Comparison of ENCODE assay signal across 8 mouse cellular contexts in the genomic region with DNA sequence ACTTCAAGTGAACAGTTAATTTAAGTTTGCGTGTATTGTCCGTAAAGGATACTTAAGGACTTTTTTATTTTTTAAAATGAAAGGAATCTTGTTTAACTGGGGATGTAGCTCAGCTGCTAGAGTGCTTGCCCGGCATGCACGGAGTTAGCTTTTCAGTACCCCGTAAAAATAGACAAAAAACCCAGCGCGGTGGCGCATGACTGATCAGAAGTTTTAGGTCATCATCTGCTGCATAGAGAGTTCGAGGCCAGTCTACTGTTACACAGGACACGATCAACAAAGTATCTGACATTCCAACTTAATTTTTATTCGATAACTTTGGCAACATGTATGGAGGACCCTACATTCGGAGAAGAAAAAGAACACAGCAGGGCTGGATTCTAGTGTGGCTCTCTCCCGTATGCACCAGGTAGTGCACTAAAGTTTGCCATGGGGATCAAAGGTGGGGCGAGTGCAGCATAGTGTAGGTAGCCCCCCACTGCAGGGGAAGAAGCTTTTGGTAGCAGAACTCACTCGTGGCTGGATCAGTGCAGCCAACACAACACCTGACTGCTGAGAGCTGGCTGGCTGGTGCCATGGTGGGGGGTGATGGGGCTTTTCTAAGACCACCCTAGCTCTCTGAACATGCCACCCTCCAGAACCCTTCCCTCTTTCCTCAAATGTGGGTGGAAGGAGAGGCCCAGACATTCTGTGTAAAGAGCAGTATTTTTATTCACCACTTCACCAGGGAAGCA. TPM values are rescaled to one million over a fixed set of nuclear protein-coding genes. Genes with fewer than 3 reads are reported as not detected.
DNase-seq lines count a peak whose midpoint lies in the region; ATAC-seq and TF ChIP-seq lines count a peak whose summit lies in the region.

No protein-coding gene starts in this region.

- H3K4me2 ChIP-seq in forebrain, postnatal 0 days (ENCODE audit: low read depth), result peak overlapping the region; percentile 55
- H3K4me2 ChIP-seq in liver, embryonic 11.5 days, result peak overlapping the region; percentile 85
- peak overlapping the region; percentile 59 for H3K4me2 ChIP-seq in stomach, embryonic 16.5 days (ENCODE audit: low read depth, low read length)

- H3K9me3 ChIP-seq in ES-Bruce4 (replicated peaks; ENCODE audit: control insufficient read depth, insufficient read depth, low read length, poor library complexity, severe bottlenecking), result no peaks in the 10 kb centered on the region
- H3K9me3 ChIP-seq in forebrain, postnatal 0 days (ENCODE audit: low read length), result no peaks in the 10 kb centered on the region
- no peaks in the 10 kb centered on the region for H3K9me3 ChIP-seq in liver, embryonic 11.5 days (ENCODE audit: control insufficient read depth, low read length)
- no peaks in the 10 kb centered on the region for H3K9me3 ChIP-seq in stomach, embryonic 16.5 days (replicated peaks; ENCODE audit: control insufficient read depth, low read length)

- no peak for TF ChIP-seq EP300 in ES-Bruce4 (IDR thresholded peaks at IDR 0.05; ENCODE audit: insufficient read depth, low read depth, low read length)

- no peak for DNase-seq in gastrocnemius, adult 2 months
- no peak for DNase-seq in gastrocnemius, postnatal 14 days
- no peak for DNase-seq in forebrain, postnatal 0 days
- DNase-seq in liver, embryonic 11.5 days (ENCODE audit: low spot score), result no peak
- DNase-seq in spleen, adult 18-20 months, result no peak
- DNase-seq in ovary, postnatal 14 days (ENCODE audit: low spot score), result no peak

- ATAC-seq in forebrain, postnatal 0 days, result peak; percentile 13
- no peak; the same call in 1 of the 2 replicates for ATAC-seq in liver, embryonic 11.5 days (replicated peaks; ENCODE audit: low FRiP score)
- no peak for ATAC-seq in stomach, embryonic 16.5 days (ENCODE audit: insufficient read depth, low FRiP score)

- no peak for TF ChIP-seq CTCF in gastrocnemius, adult 2 months (IDR thresholded peaks at IDR 0.05)
- TF ChIP-seq CTCF in ES-Bruce4 (IDR thresholded peaks at IDR 0.05; ENCODE audit: low read depth, low read length), result no peak
- TF ChIP-seq CTCF in forebrain, postnatal 0 days (IDR thresholded peaks at IDR 0.05; ENCODE audit: low read depth), result no peak

- peaks cover 9% of the 10 kb centered on the region for H3K36me3 ChIP-seq in ES-Bruce4 (ENCODE audit: control insufficient read depth, insufficient read depth, low read length, poor library complexity, severe bottlenecking)
- peaks cover 28% of the 10 kb centered on the region for H3K36me3 ChIP-seq in forebrain, postnatal 0 days (ENCODE audit: insufficient read depth)
- peaks cover 6% of the 10 kb centered on the region; the same call in 1 of the 2 replicates for H3K36me3 ChIP-seq in liver, embryonic 11.5 days (ENCODE audit: control insufficient read depth, insufficient read depth, low read length)
- H3K36me3 ChIP-seq in stomach, embryonic 16.5 days (ENCODE audit: control insufficient read depth, insufficient read depth, low read length), result no peaks in the 10 kb centered on the region

- intact Hi-C loops in gastrocnemius, adult 2 months (cut with DNase I), result loop anchor here (2.0 kb wide), 1 partner anchor 91 kb away; a partner anchor contains a TSS
- intact Hi-C loops in gastrocnemius, postnatal 14 days (cut with DNase I; ENCODE audit: low total_unique reads), result no loop called here

- peak overlapping the region; percentile 74 for H3K4me3 ChIP-seq in gastrocnemius, adult 2 months
- peak overlapping the region; percentile 94 for H3K4me3 ChIP-seq in ES-Bruce4 (ENCODE audit: low read depth, low read length)
- peak overlapping the region; percentile 60 for H3K4me3 ChIP-seq in forebrain, postnatal 0 days (ENCODE audit: low read depth, low read length)
- H3K4me3 ChIP-seq in liver, embryonic 11.5 days (ENCODE audit: low read depth, low read length), result peak overlapping the region; percentile 67
- H3K4me3 ChIP-seq in stomach, embryonic 16.5 days (replicated peaks; ENCODE audit: low read length), result peak overlapping the region; percentile 66

- peak overlapping the region; percentile 39 for H3K9ac ChIP-seq in ES-Bruce4 (ENCODE audit: low read depth, poor library complexity, severe bottlenecking)
- H3K9ac ChIP-seq in forebrain, postnatal 0 days, result peak overlapping the region; percentile 61
- peak overlapping the region; percentile 66 for H3K9ac ChIP-seq in liver, embryonic 11.5 days (ENCODE audit: low read depth, low read length)
- H3K9ac ChIP-seq in stomach, embryonic 16.5 days (ENCODE audit: low read length), result peak overlapping the region; percentile 76

- H3K4me1 ChIP-seq in ES-Bruce4 (ENCODE audit: control insufficient read depth, insufficient read depth, low read length), result no peaks in the 10 kb centered on the region
- H3K4me1 ChIP-seq in forebrain, postnatal 0 days (ENCODE audit: insufficient read depth), result peaks cover 9% of the 10 kb centered on the region
- peaks cover 11% of the 10 kb centered on the region for H3K4me1 ChIP-seq in liver, embryonic 11.5 days (replicated peaks; ENCODE audit: control insufficient read depth, insufficient read depth, low read length)
- peaks cover 10% of the 10 kb centered on the region for H3K4me1 ChIP-seq in stomach, embryonic 16.5 days (ENCODE audit: control insufficient read depth, insufficient read depth, low read length)

- no peaks in the 10 kb centered on the region for H3K27me3 ChIP-seq in ES-Bruce4 (ENCODE audit: control insufficient read depth, insufficient read depth, low read length, poor library complexity, severe bottlenecking)
- no peaks in the 10 kb centered on the region for H3K27me3 ChIP-seq in forebrain, postnatal 0 days (ENCODE audit: insufficient read depth, low read length)
- no peaks in the 10 kb centered on the region for H3K27me3 ChIP-seq in liver, embryonic 11.5 days (replicated peaks; ENCODE audit: control insufficient read depth, insufficient read depth, low read length)
- H3K27me3 ChIP-seq in stomach, embryonic 16.5 days (ENCODE audit: control insufficient read depth, insufficient read depth, low read length), result no peaks in the 10 kb centered on the region

- 28% methylated on average over 15 of the region's 15 CpGs for WGBS in forebrain, postnatal 0 days
- WGBS in liver, embryonic 11.5 days, result 34% methylated on average over 15 of the region's 15 CpGs
- WGBS in stomach, embryonic 16.5 days, result 24% methylated on average over 15 of the region's 15 CpGs

- peak overlapping the region; percentile 84 for H3K27ac ChIP-seq in gastrocnemius, adult 2 months
- H3K27ac ChIP-seq in ES-Bruce4 (ENCODE audit: insufficient read depth, low read length), result no peak overlapping the region
- H3K27ac ChIP-seq in forebrain, postnatal 0 days (ENCODE audit: low read depth, low read length), result peak overlapping the region; percentile 78
- peak overlapping the region; percentile 20; the same call in 1 of the 2 replicates for H3K27ac ChIP-seq in liver, embryonic 11.5 days (ENCODE audit: low read depth, low read length)
- H3K27ac ChIP-seq in stomach, embryonic 16.5 days (ENCODE audit: low read length), result peak overlapping the region; percentile 90

- TF ChIP-seq POLR2A in ES-Bruce4 (IDR thresholded peaks at IDR 0.05; ENCODE audit: insufficient read depth, low read length), result no peak

RNA-seq across cellular contexts. Expression of a gene that starts 0.6 kb away (rescaled TPM):
- total RNA-seq in gastrocnemius, adult 2 months (2021), result 1 to 10 TPM; 2.9 to 3.7 TPM
- total RNA-seq in gastrocnemius, postnatal 14 days (2021), result 1 to 10 TPM; 3.7 to 4.1 TPM
- polyA plus RNA-seq in ES-Bruce4 (2011; ENCODE audit: insufficient read depth, insufficient read length, low read depth, missing spikeins), result 35.9 and 39.3 TPM in 2 replicates
- total RNA-seq in forebrain, postnatal 0 days (2014; rRNA removed), result 48.4 and 54.0 TPM in 2 replicates
- polyA plus RNA-seq in forebrain, postnatal 0 days (2015; fragmentation: Nextera tagmentation; extraction: Ambion mirVana), result 38.6 and 41.2 TPM in 2 replicates
- 42.8 and 44.0 TPM in 2 replicates for polyA plus RNA-seq in liver, embryonic 11.5 days (2014; fragmentation: Nextera tagmentation; extraction: Ambion mirVana)
- polyA plus RNA-seq in stomach, embryonic 16.5 days (2015; fragmentation: Nextera tagmentation; extraction: Ambion mirVana), result 25.2 and 29.1 TPM in 2 replicates

RNA-seq across cellular contexts. Expression of a gene that starts 3.2 kb away (rescaled TPM):
- total RNA-seq in gastrocnemius, adult 2 months (2021), result 1 to 10 TPM; 3.6 to 4.0 TPM
- 1 to 10 TPM; 1.7 to 4.5 TPM for total RNA-seq in gastrocnemius, postnatal 14 days (2021)
- 5.2 and 6.0 TPM in 2 replicates for polyA plus RNA-seq in ES-Bruce4 (2011; ENCODE audit: insufficient read depth, insufficient read length, low read depth, missing spikeins)
- 8.6 and 13.5 TPM in 2 replicates for total RNA-seq in forebrain, postnatal 0 days (2014; rRNA removed)
- 10.9 and 13.9 TPM in 2 replicates for polyA plus RNA-seq in forebrain, postnatal 0 days (2015; fragmentation: Nextera tagmentation; extraction: Ambion mirVana)
- polyA plus RNA-seq in liver, embryonic 11.5 days (2014; fragmentation: Nextera tagmentation; extraction: Ambion mirVana), result 2.4 and 3.4 TPM in 2 replicates
- polyA plus RNA-seq in stomach, embryonic 16.5 days (2015; fragmentation: Nextera tagmentation; extraction: Ambion mirVana), result 3.5 and 4.4 TPM in 2 replicates

RNA-seq across cellular contexts. Expression of a gene that starts 41.0 kb away (rescaled TPM):
- 1 to 10 TPM; 1.3 to 1.7 TPM for total RNA-seq in gastrocnemius, adult 2 months (2021)
- 1 to 10 TPM; 1.5 to 2.8 TPM for total RNA-seq in gastrocnemius, postnatal 14 days (2021)
- 4.5 and 4.9 TPM in 2 replicates for polyA plus RNA-seq in ES-Bruce4 (2011; ENCODE audit: insufficient read depth, insufficient read length, low read depth, missing spikeins)
- total RNA-seq in forebrain, postnatal 0 days (2014; rRNA removed), result 29.1 and 38.3 TPM in 2 replicates
- polyA plus RNA-seq in forebrain, postnatal 0 days (2015; fragmentation: Nextera tagmentation; extraction: Ambion mirVana), result 1.6 and 3.3 TPM in 2 replicates
- 1.0 and 1.4 TPM in 2 replicates for polyA plus RNA-seq in liver, embryonic 11.5 days (2014; fragmentation: Nextera tagmentation; extraction: Ambion mirVana)
- 1.4 and 1.6 TPM in 2 replicates for polyA plus RNA-seq in stomach, embryonic 16.5 days (2015; fragmentation: Nextera tagmentation; extraction: Ambion mirVana)

RNA-seq across cellular contexts. Expression of a gene that starts 45.9 kb away (rescaled TPM):
- total RNA-seq in gastrocnemius, adult 2 months (2021), result 10 to 100 TPM; 21.4 to 31.5 TPM
- 10 to 100 TPM; 30.9 to 37.2 TPM for total RNA-seq in gastrocnemius, postnatal 14 days (2021)
- polyA plus RNA-seq in ES-Bruce4 (2011; ENCODE audit: insufficient read depth, insufficient read length, low read depth, missing spikeins), result 110 and 121 TPM in 2 replicates
- total RNA-seq in forebrain, postnatal 0 days (2014; rRNA removed), result 64.6 and 72.5 TPM in 2 replicates
- 133 and 140 TPM in 2 replicates for polyA plus RNA-seq in forebrain, postnatal 0 days (2015; fragmentation: Nextera tagmentation; extraction: Ambion mirVana)
- 180 and 200 TPM in 2 replicates for polyA plus RNA-seq in liver, embryonic 11.5 days (2014; fragmentation: Nextera tagmentation; extraction: Ambion mirVana)
- polyA plus RNA-seq in stomach, embryonic 16.5 days (2015; fragmentation: Nextera tagmentation; extraction: Ambion mirVana), result 227 and 228 TPM in 2 replicates
